Mouse (Mus musculus) thymus, adult 2 months (tissue): ENCODE results near the gene Olfr487. TPM values are rescaled to one million over a fixed set of nuclear protein-coding genes. Genes with fewer than 3 reads are reported as not detected.

ENCODE experiments used
- DNase-seq: peaks from one replicate; pipeline ENCODE4 v3.0.0; 2021
- H3K27ac ChIP-seq: fragments of 200-500 bp; 2 replicates; pipeline ENCODE4 v1.5.1; 2012; ENCODE audit warnings: low read length, control low read depth; ENCODE audit not compliant: control insufficient read depth, insufficient read depth
- H3K27me3 ChIP-seq: fragments of 200-500 bp; 2 replicates; pipeline ENCODE4 v1.6.1; 2012; ENCODE audit warnings: mild to moderate bottlenecking, low read length, moderate library complexity, mixed read lengths; ENCODE audit not compliant: control insufficient read depth, insufficient read depth
- H3K36me3 ChIP-seq: fragments of 200-500 bp; 2 replicates; pipeline ENCODE4 v1.6.1; 2012; ENCODE audit warnings: mild to moderate bottlenecking, low read length, moderate library complexity; ENCODE audit not compliant: control insufficient read depth, insufficient read depth
- H3K4me1 ChIP-seq: fragments of 200-500 bp; replicated peaks from 2 replicates; pipeline ENCODE4 v1.6.1; 2012; ENCODE audit warnings: low read length; ENCODE audit not compliant: control insufficient read depth, insufficient read depth
- H3K4me3 ChIP-seq: fragments of 200-500 bp; 2 replicates; pipeline ENCODE4 v1.5.1; 2012; ENCODE audit warnings: mild to moderate bottlenecking, low read length, control low read depth, moderate library complexity; ENCODE audit not compliant: control insufficient read depth, insufficient read depth
- CTCF ChIP-seq: fragments of 200-500 bp; IDR thresholded peaks from 2 replicates; pipeline ENCODE4 v1.5.1; 2012; ENCODE audit warnings: mild to moderate bottlenecking, control low read depth, low read length, moderate library complexity, borderline replicate concordance; ENCODE audit not compliant: control insufficient read depth, poor library complexity, insufficient read depth; ENCODE audit errors: extremely low read depth
- POLR2A ChIP-seq: fragments of 200-500 bp; IDR thresholded peaks from 2 replicates; pipeline ENCODE4 v1.6.1; 2012; ENCODE audit warnings: mild to moderate bottlenecking, low read length, control low read depth, moderate library complexity; ENCODE audit not compliant: control insufficient read depth, poor library complexity, insufficient read depth; ENCODE audit errors: extremely low read depth
- polyA plus RNA-seq: library from polyadenylated mRNA; depleted of rRNA; stranded (reverse); fragments of >200 nt; gene quantifications from 2 replicates; pipeline ENCODE4 v1.2.3, GENCODE M21; 2012; rRNA removed

Gene Olfr487
- polyA plus RNA-seq, 1 experiment: not detected

DNA sequence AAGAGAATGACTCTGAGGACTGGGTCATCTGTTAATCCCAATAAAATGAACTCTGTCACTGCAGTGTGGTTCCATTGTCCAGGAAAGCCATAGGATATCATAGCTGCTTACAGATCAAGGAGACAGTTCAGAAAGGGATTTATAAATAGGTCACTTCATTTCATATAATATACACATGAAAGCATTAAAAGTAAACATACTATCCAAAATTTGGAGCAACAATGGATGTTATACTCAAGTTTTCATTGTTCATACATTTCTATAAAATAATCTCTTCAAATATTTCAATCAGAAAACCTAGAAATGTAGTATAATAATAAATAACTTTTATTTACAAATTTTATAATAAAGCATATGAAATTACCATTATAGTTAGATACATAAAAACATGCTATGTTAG, 54.7 kb downstream of the Olfr487 start, which contains the start of gene Olfr485:
Olfr485 (minus strand) TSS at position 101 of the 400 bp plus-strand sequence.
- Histone ChIP-seq H3K4me3 (no peak within 1 kb of the TSS), H3K36me3 (no peaks in the 10 kb centered on the region), H3K4me1 (no peaks in the 10 kb centered on the region), H3K27ac (no peak within 1 kb of the TSS), H3K27me3 (no peaks in the 10 kb centered on the region)
- TF ChIP-seq CTCF (no peak), POLR2A (no peak)
- no peak for DNase-seq

Other genes starting within 250 kb of the Olfr487 start
- not detected in 2 replicates for gene Olfr476, start 249.8 kb downstream of the Olfr487 start, polyA plus RNA-seq
- not detected in 2 replicates for gene Olfr477, start 227.9 kb downstream of the Olfr487 start, polyA plus RNA-seq
- not detected in 2 replicates for gene Olfr478, start 180.6 kb downstream of the Olfr487 start, polyA plus RNA-seq
- not detected in 2 replicates for gene Olfr479, start 163.9 kb downstream of the Olfr487 start, polyA plus RNA-seq
- gene Olfr480, start 147.3 kb downstream of the Olfr487 start, polyA plus RNA-seq: not detected in 2 replicates
- not detected in 2 replicates for gene Olfr481, start 134.8 kb downstream of the Olfr487 start, polyA plus RNA-seq
- not detected in 2 replicates for gene Olfr482, start 117.0 kb downstream of the Olfr487 start, polyA plus RNA-seq
- gene Olfr483, start 113.8 kb downstream of the Olfr487 start, polyA plus RNA-seq: not detected in 2 replicates
- not detected in 2 replicates for gene Olfr484, start 87.2 kb downstream of the Olfr487 start, polyA plus RNA-seq
- not detected in 2 replicates for gene Olfr485, start 54.8 kb downstream of the Olfr487 start, polyA plus RNA-seq
- gene Olfr486, start 41.9 kb downstream of the Olfr487 start, polyA plus RNA-seq: not detected in 2 replicates
- not detected in 2 replicates for gene Olfr488, start 43.7 kb upstream of the Olfr487 start, polyA plus RNA-seq
- gene Olfr490, start 74.3 kb upstream of the Olfr487 start, polyA plus RNA-seq: not detected in 2 replicates
- gene Olfr491, start 98.8 kb upstream of the Olfr487 start, polyA plus RNA-seq: not detected in 2 replicates
- gene Olfr492, start 109.0 kb upstream of the Olfr487 start, polyA plus RNA-seq: not detected in 2 replicates
- not detected in 2 replicates for gene Olfr493, start 132.3 kb upstream of the Olfr487 start, polyA plus RNA-seq
- not detected in 2 replicates for gene Olfr494, start 150.7 kb upstream of the Olfr487 start, polyA plus RNA-seq
- gene Olfr495, start 178.5 kb upstream of the Olfr487 start, polyA plus RNA-seq: not detected in 2 replicates
- gene Olfr497, start 205.8 kb upstream of the Olfr487 start, polyA plus RNA-seq: not detected in 2 replicates